Mouse (Mus musculus) liver, adult 2 months (tissue): Measurements from ENCODE around the gene Gm45521.

Experiments used
- CTCF ChIP-seq: fragments of 200-500 bp; IDR thresholded peaks from 2 replicates; pipeline ENCODE4 v1.5.1; 2011; ENCODE audit warnings: low read depth, low read length, control low read depth
- POLR2A ChIP-seq: fragments of 200-500 bp; IDR thresholded peaks from 2 replicates; pipeline ENCODE4 v1.6.1; 2011; ENCODE audit warnings: low read length, control low read depth; ENCODE audit not compliant: insufficient read depth; ENCODE audit errors: extremely low read depth

DNA sequence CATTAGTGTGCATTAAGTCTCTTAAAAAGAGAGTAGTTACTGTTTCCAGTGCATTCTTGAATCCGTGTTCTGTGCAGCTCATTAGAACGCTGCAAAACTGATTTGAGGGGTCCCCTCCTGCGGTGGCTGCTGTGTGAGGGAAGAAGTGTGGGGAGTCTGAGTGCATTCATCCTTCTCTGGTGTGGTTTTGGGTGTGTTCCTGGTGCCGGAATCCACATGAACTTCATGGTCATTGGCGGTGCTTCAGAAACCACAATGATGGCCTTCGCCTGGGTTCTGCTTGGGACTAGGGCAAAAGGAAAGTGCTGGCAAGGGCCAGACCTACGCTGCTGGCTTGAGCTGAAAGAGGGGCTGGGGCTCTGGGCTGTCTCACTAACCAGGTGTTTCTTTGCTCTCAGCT lies 22.9 kb upstream of the Gm45521 start:
- no peak for TF ChIP-seq CTCF
- no peak for TF ChIP-seq POLR2A
